Comparison of ENCODE assay signal across 8 mouse cellular contexts in the genomic region with DNA sequence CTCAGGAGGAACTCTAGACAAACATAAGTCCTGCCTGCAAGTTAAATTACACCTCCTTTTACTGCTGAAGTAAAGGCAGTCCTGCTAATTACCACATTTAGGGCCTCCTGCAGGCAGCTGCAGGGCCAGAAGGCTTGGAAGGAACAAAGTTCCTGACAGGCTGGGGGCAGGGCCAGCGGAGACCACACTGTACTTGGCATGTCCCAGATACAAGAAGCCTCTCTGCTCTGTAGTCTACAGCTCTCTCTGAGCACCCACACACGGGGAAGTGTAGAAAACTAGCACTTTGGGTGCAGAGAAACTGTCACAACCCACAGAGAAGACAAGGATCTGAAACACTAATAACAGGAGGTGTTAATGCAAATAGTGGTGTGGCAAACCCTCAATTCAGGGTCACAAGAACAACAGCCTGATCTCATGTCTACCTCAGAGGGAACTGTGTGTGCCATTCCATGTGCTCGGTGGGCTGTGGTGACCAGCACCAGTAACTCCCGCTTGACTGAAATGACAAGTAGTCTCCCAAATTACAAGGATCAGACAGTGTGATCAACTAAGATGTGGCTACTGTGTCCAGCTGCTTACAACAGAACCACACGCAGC. TPM values are rescaled to one million over a fixed set of nuclear protein-coding genes. Genes with fewer than 3 reads are reported as not detected.
DNase-seq lines count a peak whose midpoint lies in the region.

No protein-coding gene starts in this region.

- peak; percentile 54 for DNase-seq in layer of hippocampus, adult 9-11 months
- DNase-seq in layer of hippocampus, adult 8-10 months (ENCODE audit: low spot score in 2 of 2) = no peak
- DNase-seq in embryo, embryonic 9.5 days (ENCODE audit: extremely low spot score) = peak; percentile 14
- DNase-seq in kidney, adult 11 months = peak; percentile 55
- peak; percentile 16 for DNase-seq in liver
- DNase-seq in adrenal gland, postnatal 25 days = no peak
- DNase-seq in cerebellum, adult 9-10 months = no peak
- DNase-seq in spleen, postnatal 4 days (ENCODE audit: low spot score in 2 of 2) = no peak

RNA-seq across cellular contexts. Expression of gene Grb2, which starts 37.8 kb away (rescaled TPM):
- 100 to 1,000 TPM; 179 to 220 (median 196) TPM for total RNA-seq in layer of hippocampus, adult 8-10 months (2022)
- 109 and 166 TPM in 2 replicates for total RNA-seq in adrenal gland, postnatal 25 days (2021)

RNA-seq across cellular contexts. Expression of gene Slc25a19, which starts 42.5 kb away (rescaled TPM):
- total RNA-seq in layer of hippocampus, adult 8-10 months (2022) = 10 to 100 TPM; 55.6 to 81.3 (median 64.7) TPM
- 107 and 114 TPM in 2 replicates for total RNA-seq in adrenal gland, postnatal 25 days (2021)

RNA-seq across cellular contexts. Expression of gene Mif4gd, which starts 57.8 kb away (rescaled TPM):
- total RNA-seq in layer of hippocampus, adult 8-10 months (2022) = 10 to 100 TPM; 16.5 to 22.5 (median 17.9) TPM
- total RNA-seq in adrenal gland, postnatal 25 days (2021) = 135 and 205 TPM in 2 replicates

Comparison
In these comparisons a context has a peak if more than half of its experiments do, and no peak if none do; other contexts are left out.
1. DNase-seq: peak in layer of hippocampus, adult 9-11 months (single experiment), embryo, embryonic 9.5 days (single experiment), kidney, adult 11 months (single experiment) and liver (single experiment); none in layer of hippocampus, adult 8-10 months (0 of 2), adrenal gland, postnatal 25 days (single experiment), cerebellum, adult 9-10 months (single experiment) and spleen, postnatal 4 days (0 of 2).